Mouse (Mus musculus): ENCODE data around the gene C1galt1c1.
A peak's percentile ranks its signal among the peaks of the same experiment; 100 is the strongest.

The C1galt1c1 gene

GRCm38 (mm10) chrX:38634801-38635637, at the start of gene C1galt1c1:
TSS of gene C1galt1c1 (minus strand) at chrX:38635087.
- DNase-seq: peak; percentile 93

DNA sequence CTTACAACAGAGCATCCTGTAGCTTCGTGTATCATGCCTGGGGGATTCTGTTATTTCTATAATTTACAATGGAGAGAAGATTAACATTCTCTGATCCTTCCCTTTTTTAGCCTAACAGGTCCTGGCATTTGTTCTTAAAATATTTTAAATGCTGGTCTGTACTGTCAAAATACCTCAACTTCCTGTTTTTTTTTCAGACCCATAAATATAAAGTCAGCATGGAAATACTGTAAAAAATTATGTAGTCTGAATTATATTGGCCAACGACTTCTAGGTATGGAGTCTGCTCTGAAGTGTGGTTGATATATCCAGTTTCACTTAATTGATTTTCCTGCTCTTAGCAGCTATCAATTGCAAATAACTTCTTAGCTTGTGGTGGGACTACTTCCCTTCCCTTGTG, 47.1 kb upstream of the C1galt1c1 start:
- DNase-seq: no peak

DNA sequence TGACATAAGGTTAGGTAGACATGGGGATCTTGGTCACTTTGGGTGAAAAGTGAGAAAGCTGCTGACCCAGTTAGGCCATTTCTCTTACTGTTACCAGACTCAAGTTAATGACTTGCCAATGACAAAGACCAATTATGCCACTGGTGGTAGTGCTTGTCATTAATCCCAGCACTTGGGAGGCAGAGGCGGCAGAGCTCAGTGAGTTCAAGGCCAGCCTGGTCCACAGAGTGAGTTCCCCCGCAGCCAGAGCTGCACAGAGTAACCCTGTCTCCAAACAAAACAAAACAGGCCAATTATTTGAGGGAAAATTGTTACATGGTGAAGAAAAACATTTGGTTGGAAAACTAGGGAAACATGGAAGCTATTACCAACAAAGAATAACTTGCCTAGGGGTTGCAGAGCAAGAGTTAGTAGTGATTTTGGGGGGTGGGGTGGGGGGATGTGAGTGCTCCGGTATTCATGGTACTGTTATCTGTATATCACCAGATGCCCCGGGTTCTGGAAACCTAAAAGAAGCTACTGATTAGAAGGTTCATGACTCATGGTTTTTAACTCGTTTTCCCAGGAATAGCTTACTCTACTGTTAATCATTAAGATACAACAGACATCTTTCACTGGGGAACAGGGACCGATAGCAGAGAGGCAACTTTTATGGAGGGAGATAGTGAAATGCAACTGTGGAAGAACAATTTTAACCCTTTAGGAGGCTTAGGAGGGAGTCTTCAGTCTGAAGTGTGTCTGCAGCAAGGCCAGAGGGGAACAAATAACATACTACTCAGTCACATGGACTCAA, 34.4 kb upstream of the C1galt1c1 start:
- DNase-seq: no peak

GRCm38 (mm10) chrX:38656206-38656883, 21.5 kb upstream of the C1galt1c1 start:
- DNase-seq: no peak

- peak; percentile 48 for DNase-seq
Observed at GRCm38 (mm10) chrX:38654681-38655080, 19.8 kb upstream of the C1galt1c1 start.

- peak; percentile 16 for DNase-seq
Observed at GRCm38 (mm10) chrX:38653181-38653580, 18.3 kb upstream of the C1galt1c1 start.

DNA sequence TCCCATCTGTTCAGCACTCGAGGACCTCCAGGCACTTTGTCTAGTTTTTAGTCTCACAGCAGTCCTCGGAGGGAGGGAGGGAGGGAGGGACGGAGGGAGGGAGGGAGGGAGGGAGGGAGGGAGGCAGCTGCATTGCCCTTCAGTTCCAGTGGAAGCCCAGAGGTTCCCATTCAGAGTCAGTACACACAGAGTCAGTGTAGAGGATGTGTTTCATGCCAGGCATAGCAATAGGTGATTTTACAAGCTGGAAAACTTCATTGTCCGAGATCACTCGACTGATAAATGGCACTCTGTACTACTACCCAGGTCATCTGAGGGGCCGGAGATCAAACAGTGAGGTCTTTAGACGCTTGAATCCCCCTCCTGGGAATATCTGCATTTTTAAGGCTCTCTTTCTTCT, 16.3 kb upstream of the C1galt1c1 start:
- DNase-seq: no peak

DNA sequence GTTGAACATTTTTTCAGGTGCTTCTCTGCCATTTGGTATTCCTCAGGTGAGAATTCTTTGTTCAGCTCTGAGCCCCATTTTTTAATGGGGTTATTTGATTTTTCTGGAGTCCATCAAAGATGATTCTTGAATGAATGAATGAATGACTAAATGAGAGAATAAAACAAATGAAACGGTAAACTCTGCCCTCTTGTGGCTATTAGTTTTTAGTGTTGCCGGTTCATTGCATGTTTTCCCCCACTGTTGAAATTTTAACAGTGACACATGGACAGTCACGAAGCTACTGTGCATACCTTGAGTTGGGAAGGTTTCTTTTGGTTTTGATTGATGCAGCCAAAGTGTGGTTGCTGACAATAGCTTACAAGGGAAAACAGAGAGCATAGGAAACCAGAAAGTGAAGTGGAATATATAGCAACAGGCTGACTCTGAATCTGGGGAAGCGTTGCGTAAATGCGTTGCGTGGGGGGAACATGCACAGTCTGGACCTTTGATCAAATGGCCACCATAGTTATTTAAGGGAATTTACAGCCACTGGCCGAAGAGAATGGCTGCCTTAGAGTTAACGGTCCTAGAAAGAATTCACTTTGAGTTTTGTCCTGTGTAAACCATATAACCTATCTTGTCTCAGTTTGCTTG, 15.6 kb upstream of the C1galt1c1 start:
- no peak for DNase-seq

- no peak for DNase-seq
Observed at GRCm38 (mm10) chrX:38642183-38642582, 7.3 kb upstream of the C1galt1c1 start.

GRCm38 (mm10) chrX:38641435-38641834, 6.5 kb upstream of the C1galt1c1 start:
- DNase-seq: no peak

GRCm38 (mm10) chrX:38635638-38635931, 698 bp upstream of the C1galt1c1 start:
- no peak for DNase-seq

- DNase-seq: peak; percentile 27
Observed at GRCm38 (mm10) chrX:38600995-38601369, 33.9 kb downstream of the C1galt1c1 start.

- DNase-seq: peak; percentile 62
Observed at GRCm38 (mm10) chrX:38600177-38600994, 34.5 kb downstream of the C1galt1c1 start, which contains the start of gene Mcts1. TSS of gene Mcts1 (plus strand) at chrX:38600578.

GRCm38 (mm10) chrX:38593180-38593889, 41.6 kb downstream of the C1galt1c1 start:
- no peak for DNase-seq

DNA sequence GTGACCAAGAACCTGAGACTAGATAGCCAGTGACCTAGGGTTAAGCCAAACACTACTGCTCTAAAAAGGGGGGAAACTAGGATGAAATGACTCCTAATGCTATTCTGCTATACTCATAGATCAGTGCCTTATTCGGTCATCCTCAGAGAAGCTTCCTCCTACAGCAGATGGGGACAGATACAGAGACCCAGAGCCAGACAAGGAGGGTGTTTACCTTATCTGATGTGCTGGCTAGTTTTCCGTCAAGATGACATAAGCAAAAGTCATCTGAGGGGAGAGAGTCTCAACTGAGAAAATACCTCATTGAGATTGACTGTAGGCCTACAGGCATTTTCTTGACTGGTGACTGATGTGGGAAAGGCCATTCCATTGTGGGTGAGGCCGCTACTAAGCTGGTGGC, 43.1 kb downstream of the C1galt1c1 start:
- DNase-seq: no peak

GRCm38 (mm10) chrX:38589827-38590226, 45.1 kb downstream of the C1galt1c1 start:
- no peak for DNase-seq

DNA sequence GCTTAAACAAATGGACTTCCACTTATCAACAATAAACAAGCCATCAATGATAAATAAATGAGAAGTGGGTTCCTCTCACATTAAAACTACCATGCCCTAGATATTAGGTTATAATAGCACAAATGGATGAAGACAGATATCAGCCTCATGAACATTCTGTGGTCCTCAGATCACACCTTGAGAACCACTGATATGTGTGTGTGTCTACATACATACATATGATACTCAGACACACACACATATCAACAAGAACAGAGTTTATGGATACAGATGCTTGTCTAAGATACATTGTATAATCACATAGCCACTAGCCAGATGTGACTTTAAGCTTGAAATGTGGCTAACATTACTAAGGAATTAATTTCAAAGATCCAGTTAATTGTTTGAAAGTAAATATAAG, 51.6 kb downstream of the C1galt1c1 start:
- DNase-seq: no peak

DNA sequence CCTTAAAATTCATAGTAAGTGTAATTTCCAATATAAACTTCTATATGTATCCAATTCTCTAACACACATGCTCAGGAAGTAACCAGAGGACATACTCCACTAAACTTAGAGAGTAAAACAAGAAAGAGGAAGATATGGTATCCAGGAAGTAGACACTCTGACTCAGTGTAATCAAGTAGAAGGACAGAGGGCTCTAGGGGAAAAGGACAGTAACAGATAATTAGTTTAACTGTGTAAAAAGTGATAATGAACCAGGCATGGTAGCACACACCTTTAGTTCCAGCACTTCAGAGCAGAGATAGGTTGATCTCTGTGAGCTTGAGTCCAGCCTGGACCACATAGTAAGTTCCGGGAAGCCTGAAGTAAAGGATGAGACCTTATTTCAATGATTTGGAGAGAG, 53.7 kb downstream of the C1galt1c1 start:
- DNase-seq: no peak

Measured in thymus, postnatal 4 days (tissue).